Mouse (Mus musculus): Measurements from ENCODE around the gene Cenpw. TPM values are rescaled to one million over a fixed set of nuclear protein-coding genes. Genes with fewer than 3 reads are reported as not detected.

Cenpw gene
- 33.7 and 35.3 TPM in 2 replicates for polyA plus RNA-seq (2015; fragmentation: Nextera tagmentation; extraction: Ambion mirVana)

DNA sequence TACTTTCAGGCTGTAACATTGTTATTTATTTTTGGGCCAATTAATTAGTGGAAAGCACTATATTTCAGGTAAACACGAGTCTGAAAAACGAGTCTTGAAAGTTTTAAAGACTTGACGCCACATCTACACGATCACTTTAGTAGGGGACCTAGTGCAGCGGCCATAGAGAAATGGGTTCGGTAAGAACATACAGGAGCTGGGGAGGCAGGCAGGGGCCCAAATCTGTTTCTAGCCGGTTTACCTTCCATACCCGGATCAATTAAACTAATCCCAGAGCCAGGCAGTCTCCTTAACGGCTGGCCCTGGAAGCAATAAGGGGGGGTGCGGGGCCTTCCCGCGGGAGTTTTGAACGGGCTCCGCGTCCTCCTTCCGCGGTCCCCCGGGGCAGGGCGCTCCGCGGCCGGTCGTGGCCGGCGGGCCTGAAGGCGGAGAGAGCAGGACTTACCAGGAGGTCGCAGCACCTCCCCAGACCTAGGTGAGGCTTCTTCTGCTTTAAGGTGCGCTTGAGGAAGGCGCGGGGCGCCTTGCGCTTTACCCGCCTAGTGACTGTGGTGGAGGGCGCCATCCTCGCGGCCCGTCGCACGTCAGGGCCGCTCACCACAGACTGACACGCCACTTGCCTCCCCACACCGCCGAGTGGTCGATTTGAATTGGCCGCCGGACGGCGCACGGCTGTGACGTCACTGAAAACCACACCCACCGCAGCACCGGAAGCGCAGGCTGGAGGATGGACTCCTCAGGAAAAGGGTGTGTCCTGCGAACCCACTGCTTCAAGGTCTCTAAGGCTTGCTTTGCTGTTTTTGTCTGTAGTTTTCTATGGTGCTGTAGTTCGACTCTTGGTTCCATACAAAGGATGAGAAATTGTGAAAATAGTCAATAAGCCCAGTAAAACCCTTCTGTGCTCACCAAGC lies at the start of gene Cenpw:
Cenpw (minus strand) TSS at position 645 of the 911 bp plus-strand sequence.
- Histone ChIP-seq H3K4me1 (ENCODE audit: control insufficient read depth, insufficient read depth, low read length) (0 out of 2 replicates have a peak, but pooled peaks cover 6% of the 10 kb centered on the region), H3K9ac (ENCODE audit: low read depth, low read length) (peak within 1 kb of the TSS; percentile 81), H3K27me3 (replicated peaks; ENCODE audit: control insufficient read depth, insufficient read depth, low read length) (no peaks in the 10 kb centered on the region), H3K4me2 (ENCODE audit: low read depth, low read length) (peak within 1 kb of the TSS; percentile 71), H3K36me3 (ENCODE audit: control insufficient read depth, insufficient read depth, low read length) (no peaks in the 10 kb centered on the region), H3K27ac (ENCODE audit: low read length) (peak within 1 kb of the TSS; percentile 54), H3K4me3 (ENCODE audit: low read length) (peak within 1 kb of the TSS; percentile 91), H3K9me3 (ENCODE audit: control insufficient read depth, low read length) (no peaks in the 10 kb centered on the region)
- ATAC-seq, result peak; percentile 100
- WGBS, result under 1% methylated on average over 55 of the region's 55 CpGs

DNA sequence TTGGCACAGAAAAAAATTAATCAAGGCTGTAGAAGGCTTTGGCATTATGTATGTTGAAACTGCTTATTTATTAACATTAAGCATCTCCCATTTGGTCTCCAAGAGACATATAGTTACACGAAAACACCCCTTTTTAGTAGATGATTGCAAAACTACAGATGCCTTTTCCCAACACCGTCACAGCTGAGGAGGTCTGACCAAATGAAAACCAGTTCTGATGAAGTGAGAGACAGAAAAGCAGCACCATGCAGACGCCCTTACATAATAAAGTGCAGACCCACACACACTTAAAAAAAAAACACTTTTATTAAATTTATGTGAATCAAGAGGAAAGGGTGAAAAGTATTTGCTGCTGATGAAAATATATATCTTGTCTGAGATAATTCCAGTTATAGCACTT lies 49.3 kb upstream of the Cenpw start:
- no peak for ATAC-seq
- Histone ChIP-seq H3K27ac (ENCODE audit: low read length) (no peak overlapping the region), H3K27me3 (replicated peaks; ENCODE audit: control insufficient read depth, insufficient read depth, low read length) (no peaks in the 10 kb centered on the region), H3K36me3 (ENCODE audit: control insufficient read depth, insufficient read depth, low read length) (no peaks in the 10 kb centered on the region), H3K9me3 (ENCODE audit: control insufficient read depth, low read length) (no peaks in the 10 kb centered on the region), H3K4me1 (ENCODE audit: control insufficient read depth, insufficient read depth, low read length) (no peaks in the 10 kb centered on the region), H3K4me3 (ENCODE audit: low read length) (no peak overlapping the region), H3K4me2 (ENCODE audit: low read depth, low read length) (no peak overlapping the region), H3K9ac (ENCODE audit: low read depth, low read length) (no peak overlapping the region)
- 69% methylated on average over 3 of the region's 3 CpGs for WGBS

DNA sequence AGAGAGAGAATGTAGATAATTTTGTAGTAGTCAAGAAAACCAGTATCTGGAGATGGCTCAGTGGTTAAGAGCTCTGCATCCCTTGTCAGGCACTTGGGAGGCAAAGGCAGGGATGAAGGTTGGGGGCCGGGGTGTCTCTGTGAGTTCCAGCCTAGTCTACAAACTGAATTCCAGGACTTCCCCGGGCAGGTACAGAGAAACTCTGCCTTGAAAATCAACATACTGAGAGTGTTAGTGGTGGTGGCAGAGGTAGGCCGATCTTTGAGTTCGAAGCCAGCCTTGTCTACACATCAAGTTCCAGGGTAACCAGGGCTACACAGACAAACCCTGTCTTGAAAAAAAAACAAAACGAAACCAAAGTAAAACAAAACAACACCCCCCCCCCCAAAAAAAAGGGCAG lies 859 bp downstream of the Cenpw start:
- H3K4me1 ChIP-seq (ENCODE audit: control insufficient read depth, insufficient read depth, low read length), result 0 out of 2 replicates have a peak, but pooled peaks cover 6% of the 10 kb centered on the region
- no peaks in the 10 kb centered on the region for H3K9me3 ChIP-seq (ENCODE audit: control insufficient read depth, low read length)
- no peak overlapping the region for H3K27ac ChIP-seq (ENCODE audit: low read length)
- no peaks in the 10 kb centered on the region for H3K27me3 ChIP-seq (replicated peaks; ENCODE audit: control insufficient read depth, insufficient read depth, low read length)
- peak overlapping the region; percentile 91 for H3K4me3 ChIP-seq (ENCODE audit: low read length)
- no peak for ATAC-seq
- peak overlapping the region; percentile 52; the same call in 1 of the 2 replicates for H3K9ac ChIP-seq (ENCODE audit: low read depth, low read length)
- 53% methylated on average over 5 of the region's 5 CpGs for WGBS
- H3K4me2 ChIP-seq (ENCODE audit: low read depth, low read length), result peak overlapping the region; percentile 71
- H3K36me3 ChIP-seq (ENCODE audit: control insufficient read depth, insufficient read depth, low read length), result no peaks in the 10 kb centered on the region

DNA sequence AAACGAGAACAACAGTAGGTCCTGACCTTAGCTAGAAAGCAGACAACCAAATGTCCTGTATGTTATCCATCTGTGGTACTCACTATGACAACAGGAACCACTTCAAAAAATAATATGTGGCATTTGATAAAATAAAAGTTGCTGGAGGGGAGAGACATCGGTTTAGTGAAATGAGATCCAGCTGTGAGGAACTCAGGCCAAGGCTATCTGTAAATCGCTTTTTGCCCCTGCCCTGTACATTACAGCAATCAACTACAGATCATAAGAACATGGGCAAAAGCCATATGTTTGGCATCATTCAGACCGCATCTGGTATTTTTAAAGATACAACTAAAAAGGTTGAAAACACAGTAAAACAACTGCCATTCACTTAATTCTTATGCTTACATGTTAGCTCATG lies 32.7 kb downstream of the Cenpw start:
- H3K4me2 ChIP-seq (ENCODE audit: low read depth, low read length), result no peak overlapping the region
- no peaks in the 10 kb centered on the region for H3K9me3 ChIP-seq (ENCODE audit: control insufficient read depth, low read length)
- 71% methylated on average over 4 of the region's 4 CpGs for WGBS
- H3K4me3 ChIP-seq (ENCODE audit: low read length), result no peak overlapping the region
- no peaks in the 10 kb centered on the region for H3K36me3 ChIP-seq (ENCODE audit: control insufficient read depth, insufficient read depth, low read length)
- ATAC-seq, result no peak
- H3K27me3 ChIP-seq (replicated peaks; ENCODE audit: control insufficient read depth, insufficient read depth, low read length), result no peaks in the 10 kb centered on the region
- no peaks in the 10 kb centered on the region for H3K4me1 ChIP-seq (ENCODE audit: control insufficient read depth, insufficient read depth, low read length)
- no peak overlapping the region for H3K27ac ChIP-seq (ENCODE audit: low read length)
- no peak overlapping the region for H3K9ac ChIP-seq (ENCODE audit: low read depth, low read length)

Measured in intestine, embryonic 16.5 days (tissue).